Mouse (Mus musculus) ES-E14 (cell line): ENCODE measurements around the gene Myo6. TPM values are rescaled to one million over a fixed set of nuclear protein-coding genes. Genes with fewer than 3 reads are reported as not detected.

Experiments used
- DNase-seq: peaks from one replicate; pipeline ENCODE4 v3.0.0-alpha.2; 2013; ENCODE audit warnings: low read depth, low spot score
- H3K27ac ChIP-seq: 2 replicates; pipeline ENCODE4 v1.5.1; 2012; ENCODE audit warnings: low read depth, mild to moderate bottlenecking, low read length, moderate library complexity, mixed read lengths; ENCODE audit not compliant: poor library complexity, insufficient read depth, severe bottlenecking
- H3K36me3 ChIP-seq: 2 replicates; pipeline ENCODE4 v1.6.1; 2012; ENCODE audit warnings: mild to moderate bottlenecking, low read length, moderate library complexity, mixed read lengths; ENCODE audit not compliant: control insufficient read depth, poor library complexity, insufficient read depth, severe bottlenecking
- H3K4me1 ChIP-seq, 2 experiments: fragments of 150-350 bp in 1 of 2; sonication (generic) in 1 of 2; 2 replicates each; pipeline ENCODE4 v1.6.1; 2012; ENCODE audit warnings: low read length in 2 of 2, mild to moderate bottlenecking in 1 of 2, mixed read lengths in 1 of 2; ENCODE audit not compliant: control insufficient read depth in 2 of 2, insufficient read depth in 2 of 2, poor library complexity in 1 of 2
- H3K4me3 ChIP-seq, 2 experiments: fragments of 150-350 bp in 1 of 2; sonication (generic) in 1 of 2; 2 replicates each; pipeline ENCODE4 v1.5.1; 2012; ENCODE audit warnings: low read length in 2 of 2, low read depth in 1 of 2, mild to moderate bottlenecking in 1 of 2, mixed read lengths in 1 of 2; ENCODE audit not compliant: insufficient read depth in 1 of 2, poor library complexity in 1 of 2, severe bottlenecking in 1 of 2
- H3K9ac ChIP-seq: 2 replicates; pipeline ENCODE4 v1.6.1; 2012; ENCODE audit warnings: low read depth, mild to moderate bottlenecking, low read length, mixed read lengths; ENCODE audit not compliant: poor library complexity, insufficient read depth, severe bottlenecking
- H3K9me3 ChIP-seq: fragments of 150-350 bp; sonication (generic); 2 replicates; pipeline ENCODE4 v1.6.1; 2012; ENCODE audit warnings: low read depth, mild to moderate bottlenecking, low read length; ENCODE audit not compliant: control insufficient read depth, insufficient read depth
- CHD2 ChIP-seq: IDR thresholded peaks from 2 replicates; pipeline ENCODE4 v1.6.1; 2014; ENCODE audit warnings: mild to moderate bottlenecking, low read depth, low read length, inconsistent platforms
- HCFC1 ChIP-seq: IDR thresholded peaks from 2 replicates; pipeline ENCODE4 v1.6.1; 2012; ENCODE audit warnings: low read length, inconsistent platforms, borderline replicate concordance; ENCODE audit not compliant: insufficient read depth
- MAFK ChIP-seq: IDR thresholded peaks from 2 replicates; pipeline ENCODE4 v1.6.1; 2014; ENCODE audit warnings: mild to moderate bottlenecking, low read depth, low read length, inconsistent platforms; ENCODE audit not compliant: insufficient read depth
- ZC3H11A ChIP-seq: IDR thresholded peaks from 2 replicates; pipeline ENCODE4 v1.6.1; 2012; ENCODE audit warnings: low read depth, mild to moderate bottlenecking, inconsistent platforms, low read length, borderline replicate concordance
- ZNF384 ChIP-seq: IDR thresholded peaks from 2 replicates; pipeline ENCODE4 v1.6.1; 2012; ENCODE audit warnings: low read depth, low read length, inconsistent platforms
- in situ Hi-C, 2 experiments: fragments of 600-800 bp; cut with MboI; formaldehyde crosslinking; loops; one replicate each; pipeline ENCODE4 v1.15.1; 2025; ENCODE audit warnings: low sequenced_read_pairs in 2 of 2, inconsistent platforms in 1 of 2; ENCODE audit not compliant: unreplicated experiment in 2 of 2
- total RNA-seq: library from RNA; depleted of rRNA; stranded (reverse); fragments of 300-350 nt; gene quantifications from 2 replicates; pipeline ENCODE4 v1.2.3, GENCODE M21; 2012

Myo6 gene
- total RNA-seq, 1 experiment = 9.0 TPM

- H3K9ac ChIP-seq = no peak overlapping the region
- in situ Hi-C loops = no loop called here
- no peak overlapping the region for H3K4me3 ChIP-seq
- H3K36me3 ChIP-seq = no peaks in the 10 kb centered on the region
- H3K4me1 ChIP-seq = no peaks in the 10 kb centered on the region
- no peak overlapping the region for H3K27ac ChIP-seq
- DNase-seq = no peak
- H3K9me3 ChIP-seq = no peaks in the 10 kb centered on the region
- TF ChIP-seq MAFK = no peak
- no peak for TF ChIP-seq ZC3H11A
- no peak for TF ChIP-seq ZNF384
- TF ChIP-seq HCFC1 = no peak
- TF ChIP-seq CHD2 = no peak
These were observed 37.7 kb downstream of the Myo6 start for GRCm38 (mm10) chr9:80202374-80203060.

GRCm38 (mm10) chr9:80208681-80209080 is 43.9 kb downstream of the Myo6 start:
- DNase-seq = no peak
- no peak overlapping the region for H3K9ac ChIP-seq
- no peak for TF ChIP-seq CHD2
- TF ChIP-seq MAFK = no peak
- no peak for TF ChIP-seq HCFC1
- TF ChIP-seq ZNF384 = no peak
- TF ChIP-seq ZC3H11A = no peak
- no peaks in the 10 kb centered on the region for H3K9me3 ChIP-seq
- no peak overlapping the region for H3K27ac ChIP-seq
- no peaks in the 10 kb centered on the region for H3K36me3 ChIP-seq
- no peak overlapping the region for H3K4me3 ChIP-seq
- no peaks in the 10 kb centered on the region for H3K4me1 ChIP-seq
- in situ Hi-C loops = no loop called here

GRCm38 (mm10) chr9:80209459-80209858 is 44.6 kb downstream of the Myo6 start:
- TF ChIP-seq ZC3H11A (no peak), CHD2 (no peak)
- Histone ChIP-seq H3K27ac (no peak overlapping the region), H3K36me3 (no peaks in the 10 kb centered on the region), H3K9ac (no peak overlapping the region), H3K9me3 (no peaks in the 10 kb centered on the region), H3K4me3 (no peak overlapping the region), H3K4me1 (no peaks in the 10 kb centered on the region)
- DNase-seq = no peak
- in situ Hi-C loops = no loop called here

GRCm38 (mm10) chr9:80210096-80210495 is 45.3 kb downstream of the Myo6 start:
- Histone ChIP-seq H3K36me3 (no peaks in the 10 kb centered on the region), H3K9ac (no peak overlapping the region), H3K4me1 (no peaks in the 10 kb centered on the region), H3K27ac (no peak overlapping the region), H3K4me3 (0 out of 4 replicates have a peak overlapping the region, but pooled peaks of 1 of the 2 experiments have one; percentile 0), H3K9me3 (no peaks in the 10 kb centered on the region)
- no peak for DNase-seq
- no peak for TF ChIP-seq ZC3H11A
- in situ Hi-C loops = no loop called here

GRCm38 (mm10) chr9:80213428-80213827 is 48.6 kb downstream of the Myo6 start:
- Histone ChIP-seq H3K9me3 (no peaks in the 10 kb centered on the region), H3K9ac (no peak overlapping the region), H3K27ac (no peak overlapping the region), H3K4me3 (no peak overlapping the region), H3K36me3 (no peaks in the 10 kb centered on the region), H3K4me1 (peaks cover 2% of the 10 kb centered on the region in 2 experiments; a peak in 2 of 4 replicates)
- in situ Hi-C loops = no loop called here
- DNase-seq = no peak
- TF ChIP-seq ZC3H11A = no peak
- no peak for TF ChIP-seq MAFK
- TF ChIP-seq HCFC1 = no peak
- no peak for TF ChIP-seq ZNF384
- TF ChIP-seq CHD2 = no peak
